Mouse (Mus musculus) common myeloid progenitor, adult 5-6 weeks (primary cell): ENCODE results near the gene Zdhhc25. TPM values are rescaled to one million over a fixed set of nuclear protein-coding genes. Genes with fewer than 3 reads are reported as not detected.

Experiments used
- ATAC-seq: replicated peaks from 2 replicates; pipeline ENCODE4 v1.8.0; 2016; ENCODE audit warnings: low read depth, mild to moderate bottlenecking, moderate TSS enrichment, inconsistent platforms; ENCODE audit not compliant: poor library complexity, severe bottlenecking
- total RNA-seq: library from RNA; stranded (forward); fragments of 200-1000, 187-1606 nt; gene quantifications from 2 replicates; pipeline ENCODE4 v1.2.3, GENCODE M21; 2017

Gene Zdhhc25
- total RNA-seq, 1 experiment from 2014 or later: not detected

- ATAC-seq: no peak
These were observed 26.9 kb downstream of the Zdhhc25 start for GRCm38 (mm10) chr15:88626886-88627488.

- ATAC-seq: no peak
These were observed 28.8 kb downstream of the Zdhhc25 start for GRCm38 (mm10) chr15:88628801-88629356.

- ATAC-seq: no peak
These were observed 35.1 kb downstream of the Zdhhc25 start for GRCm38 (mm10) chr15:88635205-88635604.

- peak; percentile 62; the same call in 1 of the 2 replicates for ATAC-seq
These were observed 50.9 kb downstream of the Zdhhc25 start for GRCm38 (mm10) chr15:88651019-88651418.

Other genes with a start within 250 kb of the Zdhhc25 start
- gene Brd1, start 133.9 kb downstream of the Zdhhc25 start, total RNA-seq: 59.4 and 63.7 TPM in 2 replicates
- 44.2 and 56.9 TPM in 2 replicates for gene Zbed4, start 151.4 kb downstream of the Zdhhc25 start, total RNA-seq
- gene Alg12, start 219.0 kb downstream of the Zdhhc25 start, total RNA-seq: 1.8 and 5.0 TPM in 2 replicates
- gene Creld2, start 219.3 kb downstream of the Zdhhc25 start, total RNA-seq: 55.5 and 67.1 TPM in 2 replicates